Mouse (Mus musculus) olfactory bulb, adult 2 months (tissue): ENCODE measurements at regions not wholly inside any gene's neighbourhood (a gene's known extent, or its start where the extent isn't known, plus 50 kb on each side); places are given as distances from the start of the nearest gene placed in this dataset.

Source experiments
- CTCF ChIP-seq: fragments of 200-500 bp; IDR thresholded peaks from 2 replicates; pipeline ENCODE4 v1.5.1; 2012; ENCODE audit warnings: low read depth, mild to moderate bottlenecking, low read length, moderate library complexity; ENCODE audit not compliant: insufficient read depth
- POLR2A ChIP-seq: fragments of 200-500 bp; IDR thresholded peaks from 2 replicates; pipeline ENCODE4 v1.6.1; 2012; ENCODE audit warnings: mild to moderate bottlenecking, low read depth, low read length, moderate library complexity; ENCODE audit not compliant: insufficient read depth

- TF ChIP-seq CTCF: no peak
- no peak for TF ChIP-seq POLR2A
Observed at GRCm38 (mm10) chr1:80812906-80813305, 54.6 kb upstream of the Dock10 start.
